Mouse (Mus musculus): Measurements from ENCODE around the gene Slit2.

GRCm38 (mm10) chr5:48139488-48139862, 156.5 kb downstream of the Slit2 start:
- TF ChIP-seq CTCF (IDR thresholded peaks at IDR 0.05; ENCODE audit: borderline replicate concordance, insufficient read depth, low read length) (no peak), POLR2A (IDR thresholded peaks at IDR 0.05; ENCODE audit: low read depth, low read length) (no peak)
